Mouse (Mus musculus): ENCODE measurements around the gene Tnpo2.
A peak's percentile ranks its signal among the peaks of the same experiment; 100 is the strongest.

Gene Tnpo2

GRCm38 (mm10) chr8:85027922-85028321, 8.8 kb upstream of the Tnpo2 start:
- DNase-seq = no peak

GRCm38 (mm10) chr8:85029271-85029670, 7.4 kb upstream of the Tnpo2 start:
- no peak for DNase-seq

- DNase-seq = no peak
Observed at GRCm38 (mm10) chr8:85032622-85033311, 3.9 kb upstream of the Tnpo2 start.

- DNase-seq = no peak
Observed at GRCm38 (mm10) chr8:85033867-85034266, 2.8 kb upstream of the Tnpo2 start.

- DNase-seq = peak; percentile 51
Observed at GRCm38 (mm10) chr8:85034764-85035163, 2.0 kb upstream of the Tnpo2 start.

GRCm38 (mm10) chr8:85035165-85035727, 1.5 kb upstream of the Tnpo2 start:
- DNase-seq = no peak

GRCm38 (mm10) chr8:85035728-85036310, 896 bp upstream of the Tnpo2 start:
- DNase-seq = no peak

- DNase-seq = no peak
Observed at GRCm38 (mm10) chr8:85036381-85036717, 366 bp upstream of the Tnpo2 start.

GRCm38 (mm10) chr8:85037366-85037680, 608 bp downstream of the Tnpo2 start:
- DNase-seq = no peak

- peak; percentile 72 for DNase-seq
Observed at GRCm38 (mm10) chr8:85037681-85038531, 1.2 kb downstream of the Tnpo2 start.

GRCm38 (mm10) chr8:85043619-85044018, 6.9 kb downstream of the Tnpo2 start:
- no peak for DNase-seq

GRCm38 (mm10) chr8:85057367-85057766, 20.7 kb downstream of the Tnpo2 start:
- DNase-seq = no peak

- DNase-seq = peak; percentile 89
Observed at GRCm38 (mm10) chr8:85059879-85060616, 23.3 kb downstream of the Tnpo2 start, which contains the start of gene Fbxw9. Fbxw9 (plus strand) TSS chr8:85060055.

GRCm38 (mm10) chr8:85062603-85063002, 25.9 kb downstream of the Tnpo2 start:
- no peak for DNase-seq

GRCm38 (mm10) chr8:85065213-85065612, 28.5 kb downstream of the Tnpo2 start:
- no peak for DNase-seq

- DNase-seq = no peak
Observed at GRCm38 (mm10) chr8:85067155-85067554, 30.4 kb downstream of the Tnpo2 start.

- DNase-seq = no peak
Observed at GRCm38 (mm10) chr8:85067982-85068381, 31.3 kb downstream of the Tnpo2 start, which contains the start of gene Gm5741. Gm5741 (minus strand) TSS chr8:85067982.

GRCm38 (mm10) chr8:85071041-85071440, 34.3 kb downstream of the Tnpo2 start:
- no peak for DNase-seq

GRCm38 (mm10) chr8:85071514-85072281, 35.0 kb downstream of the Tnpo2 start, which contains the start of gene Dhps:
Dhps (plus strand) TSS chr8:85071757.
- peak; percentile 89 for DNase-seq

GRCm38 (mm10) chr8:85072364-85072929, 35.7 kb downstream of the Tnpo2 start:
- DNase-seq = no peak

GRCm38 (mm10) chr8:85073041-85073612, 36.4 kb downstream of the Tnpo2 start:
- no peak for DNase-seq

Measured in right cerebral cortex, postnatal 25 days (tissue).